Mouse (Mus musculus) forebrain, embryonic 15.5 days (tissue): ENCODE measurements around the gene Grem1. TPM values are rescaled to one million over a fixed set of nuclear protein-coding genes. Genes with fewer than 3 reads are reported as not detected.
A peak's percentile ranks its signal among the peaks of the same experiment; 100 is the strongest.

Source experiments
- ATAC-seq: fragments of 200-750 bp; cut with Nextera tagmentation; replicated peaks from 2 replicates; pipeline ENCODE4 v1.8.0; 2017; ENCODE audit warnings: mild to moderate bottlenecking, moderate TSS enrichment, moderate library complexity
- H3K27ac ChIP-seq: fragments of 300-500 bp; sonication (generic); replicated peaks from 2 replicates; pipeline ENCODE4 v1.5.1; 2015; ENCODE audit warnings: mild to moderate bottlenecking, inconsistent platforms
- H3K27me3 ChIP-seq: fragments of 300-500 bp; sonication (generic); 2 replicates; pipeline ENCODE4 v1.6.1; 2015; ENCODE audit warnings: inconsistent platforms
- H3K36me3 ChIP-seq: fragments of 300-500 bp; sonication (generic); 2 replicates; pipeline ENCODE4 v1.6.1; 2015; ENCODE audit warnings: mild to moderate bottlenecking, inconsistent platforms
- H3K4me1 ChIP-seq: fragments of 300-500 bp; sonication (generic); 2 replicates; pipeline ENCODE4 v1.6.1; 2015; ENCODE audit warnings: inconsistent platforms
- H3K4me2 ChIP-seq: fragments of 300-500 bp; sonication (generic); replicated peaks from 2 replicates; pipeline ENCODE4 v1.6.1; 2015; ENCODE audit warnings: mild to moderate bottlenecking, inconsistent platforms
- H3K4me3 ChIP-seq: fragments of 300-500 bp; sonication (generic); 2 replicates; pipeline ENCODE4 v1.5.1; 2015; ENCODE audit warnings: mild to moderate bottlenecking, inconsistent platforms
- H3K9ac ChIP-seq: fragments of 300-500 bp; sonication (generic); replicated peaks from 2 replicates; pipeline ENCODE4 v1.6.1; 2015; ENCODE audit warnings: mild to moderate bottlenecking, inconsistent platforms
- H3K9me3 ChIP-seq: fragments of 300-500 bp; sonication (generic); 2 replicates; pipeline ENCODE4 v1.6.1; 2016; ENCODE audit warnings: inconsistent platforms
- WGBS: fragments of 180-500 bp; shearing (Covaris S2); methylation state at CpG from one replicate; pipeline ENCODE4 v1.1.7; 2015; ENCODE audit warnings: mixed read lengths; 5-methylcytosine and 5-hydroxymethylcytosine counted together
- polyA plus RNA-seq: library from polyadenylated mRNA; unstranded; fragments of >200 nt; fragmentation: Nextera tagmentation; extraction: Ambion mirVana; gene quantifications from 2 replicates; pipeline ENCODE4 v1.2.1, GENCODE M21; 2015

The Grem1 gene
- polyA plus RNA-seq = 0.74 and 0.79 TPM in 2 replicates

- peaks cover 47% of the 10 kb centered on the region for H3K27me3 ChIP-seq
- H3K4me3 ChIP-seq = peak within 1 kb of the TSS; percentile 52
- WGBS = 1% methylated on average over 64 of the region's 64 CpGs
Measured at GRCm38 (mm10) chr2:113758311-113759161, at the start of gene Grem1. TSS of gene Grem1 (minus strand) at chr2:113758646.

DNA sequence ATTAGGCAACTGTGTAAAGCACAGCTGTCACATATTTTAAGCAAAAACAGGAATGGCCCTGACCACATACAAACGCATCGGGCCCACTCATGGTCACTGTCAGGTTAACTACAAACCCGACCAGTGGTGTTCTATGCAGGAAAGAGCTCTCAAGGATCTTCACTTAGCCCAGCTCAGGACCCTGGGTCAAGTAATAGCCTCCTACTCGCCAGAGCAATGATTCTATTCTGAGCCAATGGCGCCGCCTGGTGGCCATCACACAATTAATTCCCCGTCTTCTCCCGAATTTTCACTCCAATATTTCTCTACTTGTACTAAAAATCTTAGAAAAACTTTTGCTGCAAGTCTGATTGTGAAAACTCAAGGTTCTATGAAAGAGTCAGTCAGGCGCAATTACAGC, 49.2 kb upstream of the Grem1 start:
- WGBS = 26% methylated on average over 9 of the region's 9 CpGs
- H3K9me3 ChIP-seq = no peaks in the 10 kb centered on the region
- no peak overlapping the region for H3K4me3 ChIP-seq
- 0 out of 2 replicates have a peak, but pooled peaks cover 3% of the 10 kb centered on the region for H3K4me1 ChIP-seq
- H3K9ac ChIP-seq = no peak overlapping the region
- no peak overlapping the region for H3K4me2 ChIP-seq
- no peaks in the 10 kb centered on the region; the same call in 1 of the 2 replicates for H3K36me3 ChIP-seq
- no peak; the same call in 1 of the 2 replicates for ATAC-seq
- H3K27ac ChIP-seq = no peak overlapping the region
- no peaks in the 10 kb centered on the region for H3K27me3 ChIP-seq

More at GRCm38 (mm10) chr2:113758311-113759161, at the start of gene Grem1:
- peaks cover 24% of the 10 kb centered on the region for H3K4me1 ChIP-seq
- H3K9me3 ChIP-seq = no peaks in the 10 kb centered on the region
- H3K36me3 ChIP-seq = no peaks in the 10 kb centered on the region
- no peak within 1 kb of the TSS for H3K27ac ChIP-seq
- ATAC-seq = peak; percentile 64
- peak within 1 kb of the TSS; percentile 53 for H3K9ac ChIP-seq
- peak within 1 kb of the TSS; percentile 97 for H3K4me2 ChIP-seq

GRCm38 (mm10) chr2:113806851-113807577, 48.6 kb upstream of the Grem1 start:
- Histone ChIP-seq H3K9ac (no peak overlapping the region), H3K27me3 (no peaks in the 10 kb centered on the region), H3K4me1 (0 out of 2 replicates have a peak, but pooled peaks cover 3% of the 10 kb centered on the region), H3K4me2 (no peak overlapping the region), H3K9me3 (no peaks in the 10 kb centered on the region), H3K36me3 (no peaks in the 10 kb centered on the region; the same call in 1 of the 2 replicates), H3K27ac (no peak overlapping the region), H3K4me3 (no peak overlapping the region)
- WGBS = 70% methylated on average over 10 of the region's 10 CpGs
- no peak for ATAC-seq

DNA sequence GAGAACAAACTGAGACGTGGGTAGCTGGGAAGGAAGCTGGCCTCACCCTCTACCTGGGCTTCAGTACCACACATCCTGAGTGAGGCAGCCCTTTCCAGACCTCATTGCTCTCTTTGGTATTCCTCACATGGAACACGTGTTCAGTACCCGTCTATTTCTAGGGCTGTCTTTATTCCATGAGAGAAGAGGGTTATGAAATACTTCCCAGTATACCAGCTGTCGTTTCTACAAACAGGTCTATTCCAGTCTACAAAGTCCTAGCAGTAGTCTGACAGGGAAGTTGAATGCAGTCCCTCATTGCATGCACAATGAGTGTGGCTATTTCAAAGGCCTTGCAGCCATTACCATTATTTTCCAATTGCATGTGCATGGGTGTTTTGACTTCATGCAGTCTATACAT, 47.3 kb upstream of the Grem1 start:
- no peaks in the 10 kb centered on the region; the same call in 1 of the 2 replicates for H3K36me3 ChIP-seq
- no peaks in the 10 kb centered on the region for H3K27me3 ChIP-seq
- H3K4me1 ChIP-seq = 0 out of 2 replicates have a peak, but pooled peaks cover 3% of the 10 kb centered on the region
- H3K27ac ChIP-seq = no peak overlapping the region
- WGBS = 74% methylated on average over 4 of the region's 4 CpGs
- no peak overlapping the region for H3K9ac ChIP-seq
- H3K9me3 ChIP-seq = no peaks in the 10 kb centered on the region
- H3K4me2 ChIP-seq = no peak overlapping the region
- no peak for ATAC-seq
- H3K4me3 ChIP-seq = no peak overlapping the region

GRCm38 (mm10) chr2:113803753-113804152, 45.3 kb upstream of the Grem1 start:
- Histone ChIP-seq H3K27ac (no peak overlapping the region), H3K4me3 (no peak overlapping the region), H3K9me3 (no peaks in the 10 kb centered on the region), H3K4me1 (0 out of 2 replicates have a peak, but pooled peaks cover 3% of the 10 kb centered on the region), H3K9ac (no peak overlapping the region), H3K27me3 (no peaks in the 10 kb centered on the region), H3K36me3 (no peaks in the 10 kb centered on the region; the same call in 1 of the 2 replicates), H3K4me2 (no peak overlapping the region)
- ATAC-seq = peak; percentile 59; the same call in 1 of the 2 replicates
- 24% methylated on average over 1 of the region's 1 CpGs for WGBS

DNA sequence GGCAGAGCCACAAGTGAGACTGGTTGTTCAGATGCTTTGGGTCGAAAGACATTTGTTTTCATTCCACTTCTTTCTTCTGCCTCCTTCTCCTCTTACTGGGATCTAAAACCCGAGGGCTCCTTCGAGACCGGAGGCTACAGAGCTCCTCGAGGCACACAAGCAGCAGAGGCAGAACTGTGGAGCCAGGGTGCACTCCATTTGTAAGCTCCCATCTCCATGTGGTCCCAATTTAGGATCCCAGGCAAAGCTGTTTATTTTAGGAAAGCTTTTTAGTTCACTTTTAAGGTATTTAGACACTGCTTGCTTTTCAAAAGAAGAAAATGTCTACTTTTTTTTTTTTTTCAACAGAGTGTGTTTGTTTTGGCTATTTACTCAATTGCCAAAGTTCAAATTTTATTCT, 42.4 kb upstream of the Grem1 start:
- H3K4me1 ChIP-seq = 0 out of 2 replicates have a peak, but pooled peaks cover 3% of the 10 kb centered on the region
- no peak overlapping the region for H3K4me3 ChIP-seq
- H3K9ac ChIP-seq = no peak overlapping the region
- WGBS = 84% methylated on average over 5 of the region's 5 CpGs
- no peak for ATAC-seq
- H3K36me3 ChIP-seq = 0 out of 2 replicates have a peak, but pooled peaks cover 5% of the 10 kb centered on the region
- no peaks in the 10 kb centered on the region for H3K27me3 ChIP-seq
- H3K27ac ChIP-seq = no peak overlapping the region
- H3K4me2 ChIP-seq = no peak overlapping the region
- H3K9me3 ChIP-seq = no peaks in the 10 kb centered on the region

GRCm38 (mm10) chr2:113798605-113799004, 40.2 kb upstream of the Grem1 start:
- WGBS = 84% methylated on average over 13 of the region's 13 CpGs
- ATAC-seq = peak; percentile 31; the same call in 1 of the 2 replicates
- no peaks in the 10 kb centered on the region for H3K27me3 ChIP-seq
- H3K9ac ChIP-seq = no peak overlapping the region
- no peaks in the 10 kb centered on the region for H3K4me1 ChIP-seq
- H3K36me3 ChIP-seq = 0 out of 2 replicates have a peak, but pooled peaks cover 5% of the 10 kb centered on the region
- H3K27ac ChIP-seq = no peak overlapping the region
- no peak overlapping the region for H3K4me2 ChIP-seq
- H3K4me3 ChIP-seq = no peak overlapping the region
- H3K9me3 ChIP-seq = no peaks in the 10 kb centered on the region

- Histone ChIP-seq H3K27me3 (no peaks in the 10 kb centered on the region), H3K4me3 (no peak overlapping the region), H3K27ac (no peak overlapping the region), H3K9me3 (no peaks in the 10 kb centered on the region), H3K36me3 (peaks cover 15% of the 10 kb centered on the region; the same call in 1 of the 2 replicates), H3K4me2 (no peak overlapping the region), H3K4me1 (no peaks in the 10 kb centered on the region), H3K9ac (no peak overlapping the region)
- no peak for ATAC-seq
- 40% methylated on average over 4 of the region's 4 CpGs for WGBS
Measured at GRCm38 (mm10) chr2:113795186-113795585, 36.7 kb upstream of the Grem1 start.

- Histone ChIP-seq H3K4me2 (no peak overlapping the region), H3K27me3 (no peaks in the 10 kb centered on the region), H3K27ac (no peak overlapping the region), H3K4me3 (no peak overlapping the region), H3K4me1 (no peaks in the 10 kb centered on the region), H3K9me3 (no peaks in the 10 kb centered on the region), H3K9ac (no peak overlapping the region), H3K36me3 (peaks cover 21% of the 10 kb centered on the region; the same call in 1 of the 2 replicates)
- WGBS = 90% methylated on average over 3 of the region's 3 CpGs
- ATAC-seq = no peak
Measured at GRCm38 (mm10) chr2:113793521-113793920, 35.1 kb upstream of the Grem1 start.

- no peak for ATAC-seq
- no peaks in the 10 kb centered on the region for H3K27me3 ChIP-seq
- H3K36me3 ChIP-seq = peaks cover 25% of the 10 kb centered on the region; the same call in 1 of the 2 replicates
- H3K4me3 ChIP-seq = no peak overlapping the region
- H3K4me2 ChIP-seq = no peak overlapping the region
- no peaks in the 10 kb centered on the region for H3K9me3 ChIP-seq
- no peak overlapping the region for H3K27ac ChIP-seq
- 90% methylated on average over 4 of the region's 4 CpGs for WGBS
- no peaks in the 10 kb centered on the region for H3K4me1 ChIP-seq
- no peak overlapping the region for H3K9ac ChIP-seq
Measured at GRCm38 (mm10) chr2:113788821-113789387, 30.5 kb upstream of the Grem1 start.

GRCm38 (mm10) chr2:113787882-113788281, 29.4 kb upstream of the Grem1 start:
- WGBS = 77% methylated on average over 4 of the region's 4 CpGs
- H3K27ac ChIP-seq = no peak overlapping the region
- H3K4me2 ChIP-seq = no peak overlapping the region
- no peak overlapping the region for H3K9ac ChIP-seq
- H3K4me3 ChIP-seq = no peak overlapping the region
- no peaks in the 10 kb centered on the region for H3K9me3 ChIP-seq
- H3K27me3 ChIP-seq = no peaks in the 10 kb centered on the region
- no peaks in the 10 kb centered on the region for H3K4me1 ChIP-seq
- no peak for ATAC-seq
- peaks cover 25% of the 10 kb centered on the region; the same call in 1 of the 2 replicates for H3K36me3 ChIP-seq
